Mouse (Mus musculus) heart, embryonic 10.5 days (tissue): ENCODE data around the gene Masp2. TPM values are rescaled to one million over a fixed set of nuclear protein-coding genes. Genes with fewer than 3 reads are reported as not detected.

Experiments
- DNase-seq: peaks from one replicate; pipeline ENCODE4 v3.0.0-alpha.2; 2017; ENCODE audit warnings: low spot score
- H3K27ac ChIP-seq: fragments of 300-500 bp; sonication (generic); 2 replicates; pipeline ENCODE4 v1.5.1; 2016; ENCODE audit warnings: mild to moderate bottlenecking
- H3K27me3 ChIP-seq: fragments of 300-500 bp; sonication (generic); 2 replicates; pipeline ENCODE4 v1.6.1; 2016; ENCODE audit warnings: mild to moderate bottlenecking; ENCODE audit not compliant: poor library complexity, insufficient read depth, severe bottlenecking
- H3K36me3 ChIP-seq: fragments of 300-500 bp; sonication (generic); 2 replicates; pipeline ENCODE4 v1.6.1; 2016; ENCODE audit warnings: mild to moderate bottlenecking, moderate library complexity
- H3K4me1 ChIP-seq: fragments of 300-500 bp; sonication (generic); 2 replicates; pipeline ENCODE4 v1.6.1; 2016; ENCODE audit warnings: mild to moderate bottlenecking
- H3K4me3 ChIP-seq: fragments of 300-500 bp; sonication (generic); 2 replicates; pipeline ENCODE4 v1.5.1; 2016; ENCODE audit warnings: mild to moderate bottlenecking, moderate library complexity
- H3K9me3 ChIP-seq: fragments of 300-500 bp; sonication (generic); 2 replicates; pipeline ENCODE4 v1.6.1; 2016; ENCODE audit warnings: mild to moderate bottlenecking, moderate library complexity
- WGBS: fragments of 180-500 bp; shearing (Covaris S2); methylation state at CpG from one replicate; pipeline ENCODE4 v1.1.7; 2016; 5-methylcytosine and 5-hydroxymethylcytosine counted together
- polyA plus RNA-seq: library from polyadenylated mRNA; unstranded; fragments of >200 nt; fragmentation: Nextera tagmentation; extraction: Ambion mirVana; gene quantifications from 2 replicates; pipeline ENCODE4 v1.2.1, GENCODE M21; 2016

Masp2 gene
- polyA plus RNA-seq, 1 experiment from 2014 or later: 0.82 TPM

- Histone ChIP-seq H3K36me3 (peaks cover 21% of the 10 kb centered on the region), H3K27ac (no peak overlapping the region), H3K27me3 (no peaks in the 10 kb centered on the region), H3K4me3 (no peak overlapping the region), H3K4me1 (peaks cover 25% of the 10 kb centered on the region), H3K9me3 (no peaks in the 10 kb centered on the region)
- 64% methylated on average over 6 of the region's 8 CpGs for WGBS
- DNase-seq: no peak
Measured at GRCm38 (mm10) chr4:148589565-148589964, 12.8 kb upstream of the Masp2 start.

GRCm38 (mm10) chr4:148590421-148591170 lies 11.8 kb upstream of the Masp2 start:
- Histone ChIP-seq H3K27me3 (no peaks in the 10 kb centered on the region), H3K9me3 (no peaks in the 10 kb centered on the region), H3K36me3 (peaks cover 31% of the 10 kb centered on the region), H3K4me1 (peaks cover 25% of the 10 kb centered on the region), H3K27ac (peak overlapping the region; percentile 89), H3K4me3 (peak overlapping the region; percentile 76)
- DNase-seq: peak; percentile 83
- WGBS: 8% methylated on average over 18 of the region's 18 CpGs

GRCm38 (mm10) chr4:148591171-148591630 lies 11.2 kb upstream of the Masp2 start, which contains the start of gene Srm:
Srm (plus strand) TSS chr4:148591503.
- WGBS: under 1% methylated on average over 39 of the region's 50 CpGs
- peaks cover 38% of the 10 kb centered on the region for H3K36me3 ChIP-seq
- peaks cover 25% of the 10 kb centered on the region for H3K4me1 ChIP-seq
- peak within 1 kb of the TSS; percentile 89 for H3K27ac ChIP-seq
- H3K9me3 ChIP-seq: no peaks in the 10 kb centered on the region
- H3K4me3 ChIP-seq: peak within 1 kb of the TSS; percentile 76
- DNase-seq: peak; percentile 99
- no peaks in the 10 kb centered on the region for H3K27me3 ChIP-seq

- DNase-seq: peak; percentile 80
- Histone ChIP-seq H3K36me3 (peaks cover 44% of the 10 kb centered on the region), H3K9me3 (no peaks in the 10 kb centered on the region), H3K4me1 (peaks cover 25% of the 10 kb centered on the region), H3K27me3 (no peaks in the 10 kb centered on the region), H3K4me3 (peak overlapping the region; percentile 76), H3K27ac (peak overlapping the region; percentile 89)
- under 1% methylated on average over 53 of the region's 53 CpGs for WGBS
Measured at GRCm38 (mm10) chr4:148591637-148592380, 10.5 kb upstream of the Masp2 start.

GRCm38 (mm10) chr4:148593996-148594395 lies 8.4 kb upstream of the Masp2 start:
- Histone ChIP-seq H3K27me3 (no peaks in the 10 kb centered on the region), H3K4me1 (peaks cover 22% of the 10 kb centered on the region), H3K36me3 (peaks cover 63% of the 10 kb centered on the region), H3K27ac (no peak overlapping the region), H3K9me3 (0 out of 2 replicates have a peak, but pooled peaks cover 2% of the 10 kb centered on the region), H3K4me3 (no peak overlapping the region)
- WGBS: 96% methylated on average over 11 of the region's 11 CpGs
- DNase-seq: no peak

GRCm38 (mm10) chr4:148595916-148596315 lies 6.4 kb upstream of the Masp2 start:
- H3K27ac ChIP-seq: no peak overlapping the region
- WGBS: 91% methylated on average over 6 of the region's 6 CpGs
- peaks cover 15% of the 10 kb centered on the region for H3K4me1 ChIP-seq
- no peak overlapping the region for H3K4me3 ChIP-seq
- H3K9me3 ChIP-seq: 0 out of 2 replicates have a peak, but pooled peaks cover 2% of the 10 kb centered on the region
- DNase-seq: no peak
- H3K27me3 ChIP-seq: no peaks in the 10 kb centered on the region
- H3K36me3 ChIP-seq: peaks cover 69% of the 10 kb centered on the region

- H3K36me3 ChIP-seq: peaks cover 69% of the 10 kb centered on the region
- no peak overlapping the region for H3K27ac ChIP-seq
- 91% methylated on average over 3 of the region's 3 CpGs for WGBS
- no peaks in the 10 kb centered on the region for H3K27me3 ChIP-seq
- H3K4me3 ChIP-seq: no peak overlapping the region
- 0 out of 2 replicates have a peak, but pooled peaks cover 2% of the 10 kb centered on the region for H3K9me3 ChIP-seq
- H3K4me1 ChIP-seq: peaks cover 15% of the 10 kb centered on the region
- no peak for DNase-seq
Measured at GRCm38 (mm10) chr4:148596731-148597130, 5.6 kb upstream of the Masp2 start.

- H3K36me3 ChIP-seq: peaks cover 55% of the 10 kb centered on the region
- H3K4me3 ChIP-seq: no peak overlapping the region
- no peaks in the 10 kb centered on the region for H3K27me3 ChIP-seq
- H3K27ac ChIP-seq: no peak overlapping the region
- 0 out of 2 replicates have a peak, but pooled peaks cover 1% of the 10 kb centered on the region for H3K4me1 ChIP-seq
- 0 out of 2 replicates have a peak, but pooled peaks cover 2% of the 10 kb centered on the region for H3K9me3 ChIP-seq
- 89% methylated on average over 12 of the region's 12 CpGs for WGBS
- DNase-seq: no peak
Measured at GRCm38 (mm10) chr4:148598826-148599225, 3.5 kb upstream of the Masp2 start.

- Histone ChIP-seq H3K4me1 (0 out of 2 replicates have a peak, but pooled peaks cover 4% of the 10 kb centered on the region), H3K4me3 (no peak overlapping the region), H3K36me3 (peaks cover 41% of the 10 kb centered on the region), H3K27me3 (no peaks in the 10 kb centered on the region), H3K27ac (no peak overlapping the region), H3K9me3 (0 out of 2 replicates have a peak, but pooled peaks cover 2% of the 10 kb centered on the region)
- DNase-seq: no peak
- 84% methylated on average over 4 of the region's 4 CpGs for WGBS
Measured at GRCm38 (mm10) chr4:148600316-148600715, 2.0 kb upstream of the Masp2 start.

- Histone ChIP-seq H3K4me3 (no peak overlapping the region), H3K4me1 (0 out of 2 replicates have a peak, but pooled peaks cover 4% of the 10 kb centered on the region), H3K36me3 (peaks cover 25% of the 10 kb centered on the region), H3K27ac (no peak overlapping the region), H3K27me3 (no peaks in the 10 kb centered on the region), H3K9me3 (0 out of 2 replicates have a peak, but pooled peaks cover 2% of the 10 kb centered on the region)
- no peak for DNase-seq
- WGBS: 63% methylated on average over 4 of the region's 4 CpGs
Measured at GRCm38 (mm10) chr4:148601871-148602270, 483 bp upstream of the Masp2 start.

GRCm38 (mm10) chr4:148603376-148604139 lies 1.2 kb downstream of the Masp2 start:
- 68% methylated on average over 10 of the region's 10 CpGs for WGBS
- H3K36me3 ChIP-seq: peaks cover 14% of the 10 kb centered on the region

GRCm38 (mm10) chr4:148604141-148604540 lies 1.8 kb downstream of the Masp2 start:
- H3K36me3 ChIP-seq: peaks cover 8% of the 10 kb centered on the region
- H3K9me3 ChIP-seq: no peaks in the 10 kb centered on the region
- 75% methylated on average over 7 of the region's 7 CpGs for WGBS
- no peak overlapping the region for H3K27ac ChIP-seq
- H3K4me1 ChIP-seq: peaks cover 9% of the 10 kb centered on the region; the same call in 1 of the 2 replicates
- DNase-seq: no peak
- H3K4me3 ChIP-seq: no peak overlapping the region
- H3K27me3 ChIP-seq: no peaks in the 10 kb centered on the region

More at GRCm38 (mm10) chr4:148603376-148604139, 1.2 kb downstream of the Masp2 start:
- no peak for DNase-seq
- Histone ChIP-seq H3K27ac (no peak overlapping the region), H3K27me3 (no peaks in the 10 kb centered on the region), H3K4me1 (0 out of 2 replicates have a peak, but pooled peaks cover 4% of the 10 kb centered on the region), H3K9me3 (0 out of 2 replicates have a peak, but pooled peaks cover 2% of the 10 kb centered on the region), H3K4me3 (no peak overlapping the region)
